Mouse (Mus musculus) forebrain, postnatal 0 days (tissue): ENCODE data around the gene Iqcg. TPM values are rescaled to one million over a fixed set of nuclear protein-coding genes. Genes with fewer than 3 reads are reported as not detected.

ENCODE experiments used
- ATAC-seq: fragments of 200-750 bp; cut with Nextera tagmentation; 2 replicates; pipeline ENCODE4 v1.8.0; 2017; ENCODE audit warnings: mild to moderate bottlenecking, moderate library complexity
- DNase-seq: peaks from one replicate; pipeline ENCODE4 v3.0.0-alpha.2; 2015
- H3K27ac ChIP-seq: fragments of 300-500 bp; sonication (generic); 2 replicates; pipeline ENCODE4 v1.5.1; 2014; ENCODE audit warnings: low read depth, mild to moderate bottlenecking, antibody characterized with exemption, low read length, moderate library complexity, mixed read lengths
- H3K27me3 ChIP-seq: fragments of 300-500 bp; sonication (generic); 2 replicates; pipeline ENCODE4 v1.6.1; 2014; ENCODE audit warnings: mild to moderate bottlenecking, low read length, mixed read lengths; ENCODE audit not compliant: insufficient read depth
- H3K36me3 ChIP-seq: fragments of 300-500 bp; sonication (generic); 2 replicates; pipeline ENCODE4 v1.6.1; 2014; ENCODE audit warnings: mild to moderate bottlenecking, moderate library complexity; ENCODE audit not compliant: insufficient read depth
- H3K4me1 ChIP-seq: fragments of 300-500 bp; sonication (generic); 2 replicates; pipeline ENCODE4 v1.6.1; 2014; ENCODE audit warnings: antibody characterized with exemption; ENCODE audit not compliant: insufficient read depth
- H3K4me2 ChIP-seq: fragments of 300-500 bp; sonication (generic); 2 replicates; pipeline ENCODE4 v1.6.1; 2014; ENCODE audit warnings: low read depth, mild to moderate bottlenecking, moderate library complexity
- H3K4me3 ChIP-seq: fragments of 300-500 bp; sonication (generic); 2 replicates; pipeline ENCODE4 v1.5.1; 2014; ENCODE audit warnings: low read depth, low read length, mixed read lengths
- H3K9ac ChIP-seq: fragments of 300-500 bp; sonication (generic); 2 replicates; pipeline ENCODE4 v1.6.1; 2014; ENCODE audit warnings: mild to moderate bottlenecking
- H3K9me3 ChIP-seq: fragments of 300-500 bp; sonication (generic); 2 replicates; pipeline ENCODE4 v1.6.1; 2016; ENCODE audit warnings: low read length
- CTCF ChIP-seq: sonication (generic); IDR thresholded peaks from 2 replicates; pipeline ENCODE4 v1.5.1; 2016; ENCODE audit warnings: antibody characterized with exemption, control low read depth, low read depth
- WGBS: fragments of 180-500 bp; shearing (Covaris S2); extraction: QIAGEN DNeasy Blood & Tissue Kit; methylation state at CpG from one replicate; pipeline ENCODE4 v1.1.7; 2014; 5-methylcytosine and 5-hydroxymethylcytosine counted together
- polyA plus RNA-seq: library from polyadenylated mRNA; unstranded; fragments of >200 nt; fragmentation: Nextera tagmentation; extraction: Ambion mirVana; gene quantifications from 2 replicates; pipeline ENCODE4 v1.2.1, GENCODE M21; 2015
- total RNA-seq: library from RNA; depleted of rRNA; stranded (reverse); fragments of >200 nt; gene quantifications from 2 replicates; pipeline ENCODE4 v1.2.3, GENCODE M21; 2014

The Iqcg gene
- total and polyA plus RNA-seq, 2 experiments from 2014 or later, result 6.0 to 8.3 TPM

- Histone ChIP-seq H3K27me3 (no peaks in the 10 kb centered on the region), H3K27ac (no peak overlapping the region), H3K9ac (no peak overlapping the region), H3K4me2 (no peak overlapping the region), H3K4me1 (no peaks in the 10 kb centered on the region), H3K36me3 (no peaks in the 10 kb centered on the region), H3K4me3 (no peak overlapping the region), H3K9me3 (no peaks in the 10 kb centered on the region)
- ATAC-seq (peak; percentile 67), DNase-seq (peak; percentile 21)
- no peak for TF ChIP-seq CTCF
- 38% methylated on average over 8 of the region's 8 CpGs for WGBS
These were observed 31.4 kb downstream of the Iqcg start for GRCm38 (mm10) chr16:33024456-33025104.

- Histone ChIP-seq H3K9ac (no peak overlapping the region), H3K27me3 (no peaks in the 10 kb centered on the region), H3K4me2 (no peak overlapping the region), H3K4me3 (no peak overlapping the region), H3K27ac (no peak overlapping the region), H3K36me3 (no peaks in the 10 kb centered on the region), H3K9me3 (no peaks in the 10 kb centered on the region), H3K4me1 (no peaks in the 10 kb centered on the region)
- peak; percentile 73 for DNase-seq
- 5% methylated on average over 4 of the region's 4 CpGs for WGBS
- TF ChIP-seq CTCF, result peak; percentile 89
- ATAC-seq, result peak; percentile 56; the same call in 1 of the 2 replicates
These were observed 32.3 kb downstream of the Iqcg start for GRCm38 (mm10) chr16:33023750-33024149.

- 79% methylated on average over 3 of the region's 3 CpGs for WGBS
These were observed 34.6 kb downstream of the Iqcg start for GRCm38 (mm10) chr16:33021381-33021780.

GRCm38 (mm10) chr16:33019117-33019770, 36.8 kb downstream of the Iqcg start:
- TF ChIP-seq CTCF, result no peak

More at GRCm38 (mm10) chr16:33021381-33021780, 34.6 kb downstream of the Iqcg start:
- no peaks in the 10 kb centered on the region for H3K27me3 ChIP-seq
- H3K9ac ChIP-seq, result no peak overlapping the region
- no peak for ATAC-seq
- DNase-seq, result no peak
- no peaks in the 10 kb centered on the region for H3K4me1 ChIP-seq
- TF ChIP-seq CTCF, result no peak
- no peak overlapping the region for H3K4me3 ChIP-seq
- H3K9me3 ChIP-seq, result no peaks in the 10 kb centered on the region
- no peak overlapping the region for H3K4me2 ChIP-seq
- H3K36me3 ChIP-seq, result 0 out of 2 replicates have a peak, but pooled peaks cover 8% of the 10 kb centered on the region
- no peak overlapping the region for H3K27ac ChIP-seq

GRCm38 (mm10) chr16:33017677-33018349, 38.2 kb downstream of the Iqcg start:
- no peak for TF ChIP-seq CTCF
- WGBS, result 92% methylated on average over 5 of the region's 5 CpGs
- Histone ChIP-seq H3K9me3 (no peaks in the 10 kb centered on the region), H3K27ac (no peak overlapping the region), H3K36me3 (peaks cover 22% of the 10 kb centered on the region), H3K4me3 (no peak overlapping the region), H3K9ac (no peak overlapping the region), H3K27me3 (no peaks in the 10 kb centered on the region), H3K4me1 (no peaks in the 10 kb centered on the region), H3K4me2 (no peak overlapping the region)
- DNase-seq, result no peak
- no peak for ATAC-seq

More at GRCm38 (mm10) chr16:33019117-33019770, 36.8 kb downstream of the Iqcg start:
- H3K9me3 ChIP-seq, result no peaks in the 10 kb centered on the region
- no peaks in the 10 kb centered on the region for H3K4me1 ChIP-seq
- H3K4me3 ChIP-seq, result no peak overlapping the region
- H3K4me2 ChIP-seq, result no peak overlapping the region
- 77% methylated on average over 21 of the region's 21 CpGs for WGBS
- no peak for ATAC-seq
- no peaks in the 10 kb centered on the region for H3K27me3 ChIP-seq
- no peak overlapping the region for H3K9ac ChIP-seq
- peaks cover 9% of the 10 kb centered on the region for H3K36me3 ChIP-seq
- no peak for DNase-seq
- H3K27ac ChIP-seq, result no peak overlapping the region

GRCm38 (mm10) chr16:33015986-33016385, 40.0 kb downstream of the Iqcg start:
- no peaks in the 10 kb centered on the region for H3K4me1 ChIP-seq
- H3K9ac ChIP-seq, result no peak overlapping the region
- TF ChIP-seq CTCF, result no peak
- no peaks in the 10 kb centered on the region for H3K27me3 ChIP-seq
- ATAC-seq, result no peak
- DNase-seq, result no peak
- no peak overlapping the region for H3K27ac ChIP-seq
- H3K4me3 ChIP-seq, result no peak overlapping the region
- no peak overlapping the region for H3K4me2 ChIP-seq
- peaks cover 34% of the 10 kb centered on the region for H3K36me3 ChIP-seq
- WGBS, result 87% methylated on average over 2 of the region's 2 CpGs
- no peaks in the 10 kb centered on the region for H3K9me3 ChIP-seq
